In the genomic region with DNA sequence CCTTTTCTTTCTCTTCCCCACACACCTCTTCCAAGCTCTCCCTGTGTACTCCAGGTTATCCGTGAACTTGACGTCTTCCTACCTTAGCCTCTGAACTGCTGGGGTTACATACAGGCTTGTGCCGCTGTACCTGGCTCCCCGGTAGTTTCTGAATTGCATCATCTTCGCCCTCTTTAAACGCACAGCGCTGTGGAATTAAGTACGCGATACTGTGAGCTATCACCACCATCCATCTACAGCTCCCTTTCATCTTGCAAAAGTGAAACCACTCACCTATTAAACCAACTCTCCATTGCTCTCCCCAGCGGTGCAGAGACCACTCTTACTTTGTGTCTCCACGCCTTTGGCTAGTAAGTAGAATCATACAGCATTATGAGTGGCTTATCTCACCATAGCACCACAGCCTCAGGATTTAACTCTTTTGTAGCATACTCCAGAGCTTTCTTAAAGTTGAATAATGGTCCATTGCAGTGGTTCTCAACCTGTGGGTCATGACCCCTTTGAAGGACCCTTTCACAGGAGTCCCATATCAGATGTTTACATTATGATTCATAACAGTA, we compare ENCODE assay signal across 14 mouse cellular contexts. TPM values are rescaled to one million over a fixed set of nuclear protein-coding genes. Genes with fewer than 3 reads are reported as not detected.
"Had no signal": no experiment of that assay in that cellular context is flagged by ENCODE, and none has a peak within 500 bp of the region (broad histone marks: within the 10 kb centered on the region; RNA-seq: fewer than 3 reads in every experiment).

No protein-coding gene starts in this region.

- H3K9me3 ChIP-seq: limb, embryonic 10.5 days; liver, embryonic 15.5 days; midbrain, embryonic 13.5 days; neural tube, embryonic 15.5 days had no signal

- H3K36me3 ChIP-seq: limb, embryonic 10.5 days; liver, embryonic 15.5 days; midbrain, embryonic 13.5 days; neural tube, embryonic 15.5 days had no signal

- H3K4me3 ChIP-seq: limb, embryonic 10.5 days; liver, embryonic 15.5 days; midbrain, embryonic 13.5 days; myocyte; neural tube, embryonic 15.5 days had no signal

- H3K9ac ChIP-seq: liver, embryonic 15.5 days; midbrain, embryonic 13.5 days; neural tube, embryonic 15.5 days had no signal

- DNase-seq: kidney, adult 8-10 months; kidney, postnatal 25 days; right cerebral cortex, adult 18-20 months; right cerebral cortex, postnatal 25 days; thymus, adult 18-20 months; thymus, postnatal 14 days had no signal

- ATAC-seq: hindbrain, postnatal 0 days; midbrain, embryonic 13.5 days had no signal

- H3K4me2 ChIP-seq: liver, embryonic 11.5 days; liver, embryonic 15.5 days; midbrain, embryonic 13.5 days; neural tube, embryonic 15.5 days had no signal

- H3K27me3 ChIP-seq: liver, embryonic 15.5 days; midbrain, embryonic 13.5 days; neural tube, embryonic 15.5 days had no signal

- H3K4me1 ChIP-seq: liver, embryonic 15.5 days had no signal

- H3K27ac ChIP-seq: hindbrain, postnatal 0 days; limb, embryonic 10.5 days; liver, embryonic 15.5 days; midbrain, embryonic 13.5 days; neural tube, embryonic 15.5 days had no signal

RNA-seq across cellular contexts. Expression of a gene that starts 51.3 kb away (rescaled TPM):
- total RNA-seq: megakaryocyte-erythroid progenitor cell, adult 5-6 weeks had no signal
